Mouse (Mus musculus): Measurements from ENCODE around the gene 2310061I04Rik.
A peak's percentile ranks its signal among the peaks of the same experiment; 100 is the strongest.

The 2310061I04Rik gene

DNA sequence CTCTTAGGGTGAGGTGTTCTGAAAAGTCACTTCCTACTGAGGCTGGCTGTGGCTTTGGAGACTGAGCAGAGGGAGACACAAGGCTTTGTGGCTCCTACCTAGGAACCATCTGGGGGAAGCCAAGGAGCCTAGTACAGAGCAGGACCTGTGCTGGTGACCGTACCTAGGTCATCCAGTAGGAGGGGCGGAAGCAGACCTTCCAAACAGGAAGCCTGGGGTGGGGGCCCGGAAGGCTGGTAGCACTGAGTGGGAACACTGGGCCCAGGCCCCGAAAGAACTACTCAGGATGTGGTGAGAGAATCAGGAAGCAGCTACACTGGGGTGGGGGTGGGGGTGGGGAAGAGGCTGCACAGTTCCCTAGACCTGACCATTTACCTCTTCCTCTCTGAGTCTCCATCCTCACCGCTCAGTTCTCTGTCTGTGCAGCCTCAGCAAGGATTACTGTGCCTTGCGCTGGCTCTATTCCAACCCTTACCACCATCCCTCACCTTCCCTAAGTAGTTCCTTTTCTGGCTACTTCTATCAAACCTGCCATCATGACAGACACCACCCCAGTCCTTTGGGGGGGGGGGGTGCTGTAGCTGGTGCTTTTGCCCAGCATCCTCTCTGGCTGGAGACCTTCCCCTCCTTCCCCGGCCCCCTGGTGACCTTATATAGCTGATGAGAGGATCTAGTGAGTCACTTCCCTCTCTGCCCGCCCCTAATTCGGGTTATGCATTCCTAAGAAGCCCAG lies 26.9 kb downstream of the 2310061I04Rik start:
- DNase-seq (ENCODE audit: low spot score) = peak; percentile 89

DNA sequence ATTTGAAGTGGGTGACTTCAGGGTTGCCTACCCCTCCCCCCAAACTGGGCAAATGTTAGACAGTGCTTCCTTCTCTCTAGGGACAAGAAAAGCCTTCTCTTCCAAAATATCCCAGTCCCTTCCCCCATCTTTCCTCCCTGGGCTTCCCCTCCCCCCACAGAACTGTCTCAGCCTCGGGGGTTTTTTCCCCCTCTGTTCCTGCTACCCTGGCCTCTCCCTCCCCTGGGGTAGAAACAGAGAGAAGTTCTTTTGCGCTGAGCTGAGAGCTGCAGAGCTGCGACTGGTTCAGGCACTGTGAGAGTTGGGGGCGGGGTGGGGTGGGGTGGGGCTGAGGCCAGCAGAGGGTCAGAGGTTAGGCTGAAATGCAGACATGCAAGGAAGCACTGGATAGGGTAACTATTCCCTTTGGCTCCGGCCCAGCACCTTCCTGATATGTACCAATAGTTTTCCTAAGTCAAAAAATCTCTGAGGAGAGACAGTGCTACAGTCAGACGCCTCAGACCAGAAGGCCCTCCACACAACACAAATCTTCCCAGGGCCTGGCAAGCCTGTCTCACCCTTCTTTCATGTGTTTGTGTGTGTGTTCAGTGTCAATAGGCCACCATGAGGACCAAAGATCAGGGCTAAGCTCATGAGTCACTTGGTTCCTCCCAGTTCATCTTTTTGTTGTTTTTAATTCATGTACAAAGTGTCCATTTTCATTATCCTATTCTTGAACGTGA lies 27.7 kb downstream of the 2310061I04Rik start:
- DNase-seq (ENCODE audit: low spot score) = peak; percentile 42

DNA sequence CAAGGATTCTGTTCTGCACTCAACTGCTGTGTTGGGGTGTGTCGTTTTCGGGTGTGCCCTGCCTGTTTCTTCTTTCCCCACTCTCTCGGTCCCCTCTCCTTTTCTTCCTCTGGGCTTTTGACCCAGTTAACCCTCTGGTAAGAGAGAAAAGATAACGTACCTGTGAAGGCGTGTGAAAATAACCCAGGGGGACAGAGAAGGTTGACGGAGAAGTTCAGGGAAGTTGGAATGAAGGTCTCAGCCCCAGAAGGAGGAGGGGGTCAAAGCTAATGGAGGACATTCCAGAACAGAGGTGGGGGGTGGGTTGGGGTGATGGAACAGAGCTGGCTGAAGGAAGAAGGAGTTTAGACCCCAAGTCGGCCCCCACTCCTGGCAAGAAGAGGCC lies 28.3 kb downstream of the 2310061I04Rik start:
- no peak for DNase-seq (ENCODE audit: low spot score)

DNA sequence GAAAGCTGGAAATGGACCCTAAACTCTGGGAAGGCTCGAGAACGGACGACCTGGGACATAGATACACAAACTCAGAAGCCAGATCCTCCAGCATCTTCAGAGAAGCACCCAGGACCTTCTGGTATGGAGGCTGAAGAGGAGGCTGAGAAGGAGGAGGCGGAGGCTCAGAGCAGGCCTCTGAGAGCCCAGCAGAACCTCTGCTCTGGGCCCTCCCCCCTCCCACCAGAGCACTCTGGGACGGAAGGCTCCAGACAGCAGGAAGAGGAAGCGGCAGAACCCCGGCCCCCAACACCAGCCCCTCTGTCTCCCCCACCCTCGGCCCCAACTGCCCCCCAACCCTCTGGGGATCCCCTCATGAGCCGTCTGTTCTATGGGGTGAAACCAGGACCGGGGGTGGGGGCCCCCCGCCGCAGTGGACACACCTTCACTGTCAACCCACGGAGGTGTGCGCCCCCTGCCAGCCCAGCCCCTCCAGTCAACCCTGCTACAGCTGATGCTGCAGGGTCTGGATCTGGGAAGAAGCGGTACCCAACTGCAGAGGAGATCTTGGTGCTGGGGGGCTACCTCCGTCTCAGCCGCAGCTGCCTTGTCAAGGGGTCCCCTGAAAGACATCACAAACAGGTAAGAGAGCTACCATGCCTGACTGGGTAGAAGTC lies 28.9 kb downstream of the 2310061I04Rik start:
- DNase-seq (ENCODE audit: low spot score) = peak; percentile 70

DNA sequence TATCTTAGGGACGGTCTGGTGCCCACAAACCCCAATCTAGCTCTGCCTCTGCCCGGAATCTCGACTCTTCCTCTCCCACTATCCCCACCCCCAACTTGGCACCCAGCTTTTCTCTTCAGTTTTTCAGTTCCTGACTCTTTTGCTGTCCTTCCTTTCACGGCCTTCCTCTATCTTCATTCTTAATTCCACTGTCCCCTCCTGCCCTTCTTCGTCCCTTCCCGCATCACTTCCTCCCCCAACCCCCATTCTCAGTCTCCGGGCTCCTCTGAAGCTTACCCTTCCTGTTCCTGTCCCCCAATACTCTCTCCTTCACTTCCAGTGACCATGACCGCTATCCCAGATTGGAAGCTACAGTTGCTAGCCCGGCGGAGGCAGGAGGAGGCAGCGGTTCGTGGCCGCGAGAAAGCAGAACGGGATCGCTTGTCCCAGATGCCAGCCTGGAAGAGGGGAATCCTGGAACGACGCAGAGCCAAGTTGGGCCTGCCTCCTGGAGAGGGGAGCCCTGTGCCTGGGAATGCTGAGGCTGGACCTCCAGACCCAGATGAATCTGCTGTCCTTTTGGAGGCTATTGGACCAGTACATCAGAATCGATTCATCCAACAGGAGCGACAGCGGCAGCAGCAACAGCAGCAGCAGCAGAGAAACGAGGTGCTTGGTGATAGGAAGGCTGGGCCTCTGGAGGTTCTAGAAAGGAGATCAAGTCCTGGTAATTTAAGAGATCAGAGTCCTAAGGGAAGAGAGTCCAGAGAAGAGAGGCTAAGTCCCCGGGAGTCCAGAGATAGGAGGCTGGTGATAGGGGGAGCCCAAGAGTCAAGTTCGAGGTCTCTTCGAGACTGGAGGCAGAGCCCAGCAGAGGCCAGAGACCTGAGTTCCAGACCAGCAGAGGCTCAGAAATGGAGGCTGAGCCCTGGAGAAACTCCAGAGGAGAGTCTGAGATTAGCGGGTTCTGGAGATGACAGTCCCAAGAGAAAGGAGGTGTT lies 30.0 kb downstream of the 2310061I04Rik start:
- DNase-seq (ENCODE audit: low spot score) = peak; percentile 71

DNA sequence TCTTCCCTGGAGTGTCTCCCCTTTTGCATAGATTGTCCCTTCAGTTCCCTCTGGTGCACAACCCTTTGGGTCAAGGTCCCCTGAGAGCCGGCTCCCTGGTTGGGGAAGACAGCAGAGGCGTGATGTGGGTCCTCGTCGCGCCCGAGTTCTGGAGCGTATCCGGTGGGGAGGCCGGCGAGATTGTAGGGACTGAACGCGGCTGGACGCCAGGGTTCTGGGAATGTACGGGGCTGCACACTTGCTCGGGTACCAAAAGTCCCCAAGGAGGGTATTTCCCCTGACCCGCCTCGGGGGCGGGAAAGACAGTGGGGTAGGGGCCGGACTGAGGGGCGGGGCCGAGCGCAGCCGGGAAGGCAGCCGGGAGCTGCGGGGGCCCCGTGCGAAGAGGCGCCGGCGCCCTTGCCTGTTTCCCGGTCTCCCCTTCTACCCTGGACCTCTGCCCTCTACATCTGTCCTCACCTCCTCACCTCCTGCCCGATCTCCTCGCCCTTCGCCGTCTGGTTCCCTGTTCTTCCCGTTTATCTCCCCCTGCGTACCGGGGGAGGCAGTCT lies 30.9 kb downstream of the 2310061I04Rik start:
- DNase-seq (ENCODE audit: low spot score) = peak; percentile 65

DNA sequence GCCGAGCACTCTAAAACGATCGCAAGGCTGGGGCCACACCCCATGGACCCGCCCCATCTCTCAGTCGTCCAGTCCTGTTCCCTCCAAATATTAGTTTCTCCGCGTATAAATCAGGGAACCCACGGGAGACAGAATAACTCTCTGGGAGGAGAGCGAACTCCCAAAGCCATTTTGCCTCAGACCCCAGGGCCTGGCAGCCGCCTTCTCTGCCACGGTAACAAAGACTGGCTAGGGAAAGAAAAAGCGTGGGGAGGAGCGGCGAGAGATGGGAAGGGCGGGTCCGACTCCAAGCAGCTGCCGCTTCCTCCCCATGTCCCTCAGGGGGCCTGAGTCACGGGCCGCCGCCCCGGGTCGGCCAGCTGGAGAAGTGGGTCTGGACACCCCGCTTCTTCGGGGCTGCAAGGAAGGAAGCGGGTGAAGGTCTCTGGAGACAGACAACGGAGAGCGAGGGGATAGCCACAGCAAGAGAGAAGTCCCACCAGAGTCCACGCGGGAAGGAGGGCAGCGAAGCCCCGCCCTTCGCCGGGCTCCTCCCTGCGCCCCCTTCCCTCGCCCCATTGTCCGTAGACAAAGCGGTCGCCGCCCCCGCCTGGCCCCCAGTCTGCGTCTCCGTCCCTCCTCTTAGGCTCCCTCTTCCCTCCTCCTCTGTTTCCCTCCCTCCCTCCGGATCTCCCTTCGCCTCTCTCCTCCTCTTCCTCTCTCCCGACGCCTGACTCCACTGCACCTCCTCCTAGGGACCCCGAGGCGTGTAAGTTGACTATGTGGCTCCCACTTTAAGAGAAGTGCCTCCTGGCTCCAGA lies 31.6 kb downstream of the 2310061I04Rik start, which contains the start of gene Ppp1r18:
TSS of gene Ppp1r18 (plus strand) at position 113 of the 800 bp plus-strand sequence.
- peak; percentile 69 for DNase-seq (ENCODE audit: low spot score)

DNA sequence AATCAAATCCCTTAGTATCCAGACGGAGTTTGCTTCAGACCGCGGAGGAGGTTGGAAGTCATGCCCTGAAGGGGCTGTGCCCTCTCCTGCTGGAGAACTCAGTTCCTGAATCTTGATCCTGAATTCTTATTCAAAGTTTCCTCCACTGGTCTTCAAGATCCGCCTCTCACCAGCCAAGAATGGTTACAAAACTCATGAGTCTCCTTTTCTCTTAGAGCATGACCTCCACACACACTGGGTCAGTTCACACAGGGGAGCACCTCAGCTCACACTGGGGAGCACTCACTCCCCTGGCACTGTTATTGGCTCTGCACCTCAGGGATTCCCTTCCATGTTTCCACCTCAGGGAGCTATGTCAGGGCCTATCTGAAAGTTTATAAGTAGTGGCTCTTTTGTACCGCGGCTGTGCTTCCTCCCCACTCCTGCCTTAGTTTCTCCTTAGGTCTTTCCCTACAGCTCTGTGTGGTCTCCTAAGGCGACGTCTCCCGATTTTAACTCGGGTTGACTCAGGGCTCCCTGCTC lies 32.3 kb downstream of the 2310061I04Rik start:
- peak; percentile 2 for DNase-seq (ENCODE audit: low spot score)

DNA sequence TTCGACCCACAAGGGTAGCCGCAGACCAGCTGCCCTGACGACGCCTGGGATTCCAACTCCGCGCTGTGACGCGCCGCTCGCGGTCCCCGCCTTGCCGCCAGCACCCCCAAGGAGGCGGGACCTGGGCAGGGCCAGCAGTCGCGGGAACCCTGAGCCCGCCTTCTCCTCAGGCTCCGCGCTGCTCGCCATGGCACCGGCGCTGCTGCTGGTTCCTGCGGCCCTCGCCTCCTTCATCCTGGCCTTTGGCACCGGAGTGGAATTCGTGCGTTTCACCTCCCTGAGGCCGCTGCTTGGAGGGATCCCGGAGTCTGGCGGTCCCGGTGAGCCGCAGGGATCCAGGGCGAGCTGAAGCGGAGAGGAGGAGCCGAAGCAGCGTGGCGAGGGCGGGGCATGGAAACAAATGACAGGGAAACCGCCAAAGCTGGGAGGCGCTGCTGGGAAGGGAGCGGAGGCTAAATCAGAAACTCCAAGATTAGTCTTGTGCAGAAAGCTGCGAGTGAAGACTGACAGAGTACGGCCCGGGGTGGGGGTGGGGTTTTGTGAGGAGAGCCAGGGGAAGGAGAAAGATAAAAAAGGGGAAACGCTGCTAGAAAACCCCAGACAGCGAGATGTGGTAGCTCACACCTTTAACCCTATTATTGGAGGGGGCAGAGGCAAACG lies 35.9 kb downstream of the 2310061I04Rik start, which contains the start of gene Nrm:
TSS of gene Nrm (plus strand) at position 121 of the 660 bp plus-strand sequence.
- peak; percentile 93 for DNase-seq (ENCODE audit: low spot score)

DNA sequence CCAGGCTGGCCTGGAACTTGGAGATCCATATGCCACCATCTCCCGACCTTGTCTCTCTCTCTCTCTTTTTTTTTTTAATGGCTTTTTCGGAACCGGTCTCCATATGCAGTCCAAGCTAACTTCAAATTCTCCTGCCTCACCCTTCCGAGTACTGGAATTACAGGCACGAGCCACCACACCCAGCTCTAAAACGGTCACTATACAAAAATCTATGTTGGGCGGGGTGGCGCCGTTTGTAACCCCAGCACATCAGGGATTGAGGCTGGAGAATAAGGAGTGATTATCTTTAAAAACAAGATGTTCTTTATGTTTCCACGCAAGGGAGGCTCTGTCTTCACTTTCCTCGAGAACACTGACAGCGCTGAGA lies 36.4 kb downstream of the 2310061I04Rik start:
- no peak for DNase-seq (ENCODE audit: low spot score)

DNA sequence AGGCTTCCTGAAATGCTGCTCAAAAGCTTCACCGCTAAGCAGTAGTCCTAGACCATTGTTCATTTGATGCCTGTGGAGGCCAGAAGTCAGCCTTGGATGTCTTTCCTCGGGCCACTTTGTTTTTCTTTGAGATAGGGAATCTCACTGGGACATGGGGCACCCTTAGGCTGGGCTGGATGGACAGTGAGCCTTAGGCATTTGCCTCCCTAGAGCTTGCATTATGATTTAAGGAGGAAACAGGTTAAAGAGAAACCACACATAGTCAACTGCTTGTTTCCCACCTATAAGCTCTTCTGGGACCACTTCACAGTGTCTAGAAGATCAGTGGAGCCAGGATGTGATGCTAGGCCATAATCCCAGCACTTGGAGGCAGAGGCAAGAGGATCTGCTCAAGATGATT lies 37.4 kb downstream of the 2310061I04Rik start:
- DNase-seq (ENCODE audit: low spot score) = no peak

DNA sequence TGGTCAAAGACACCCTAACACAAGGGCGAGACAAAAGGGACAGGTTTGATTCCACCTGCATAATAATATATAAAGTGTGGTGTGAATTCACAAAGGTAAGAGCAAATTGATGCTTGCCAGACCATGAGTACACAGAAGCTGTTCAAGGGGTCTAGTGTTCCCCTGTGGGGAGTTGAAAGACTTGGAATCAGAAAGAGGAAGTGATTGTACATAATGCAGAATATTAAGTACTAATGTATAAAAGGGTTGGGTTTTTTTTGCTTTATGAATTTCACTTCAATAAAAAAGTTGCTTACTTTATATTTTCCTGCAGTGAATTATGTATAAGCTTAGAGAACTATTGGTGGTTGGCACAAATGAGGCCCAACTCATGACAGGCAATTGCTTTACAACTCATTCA lies 37.9 kb downstream of the 2310061I04Rik start:
- no peak for DNase-seq (ENCODE audit: low spot score)

DNA sequence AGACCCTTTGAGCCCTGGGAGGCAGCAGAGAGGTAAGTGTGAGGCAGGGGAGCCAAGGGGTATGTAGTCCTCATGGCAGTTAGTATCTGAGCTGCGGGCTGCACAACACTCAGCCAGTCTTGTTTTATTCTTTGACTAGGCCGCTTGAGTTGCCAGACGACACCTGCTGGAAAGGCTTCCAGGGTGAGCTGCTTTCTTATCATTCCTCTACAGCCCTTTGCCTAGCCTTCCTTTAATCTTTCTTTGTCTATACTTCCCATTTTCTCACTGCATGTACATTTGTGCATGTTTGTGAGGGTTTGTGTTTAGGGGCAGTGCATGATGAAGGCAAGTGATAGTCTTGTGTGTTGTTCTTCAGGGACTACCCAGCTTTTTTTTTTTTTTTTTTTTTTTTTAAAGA lies 46.3 kb downstream of the 2310061I04Rik start:
- no peak for DNase-seq (ENCODE audit: low spot score)

DNA sequence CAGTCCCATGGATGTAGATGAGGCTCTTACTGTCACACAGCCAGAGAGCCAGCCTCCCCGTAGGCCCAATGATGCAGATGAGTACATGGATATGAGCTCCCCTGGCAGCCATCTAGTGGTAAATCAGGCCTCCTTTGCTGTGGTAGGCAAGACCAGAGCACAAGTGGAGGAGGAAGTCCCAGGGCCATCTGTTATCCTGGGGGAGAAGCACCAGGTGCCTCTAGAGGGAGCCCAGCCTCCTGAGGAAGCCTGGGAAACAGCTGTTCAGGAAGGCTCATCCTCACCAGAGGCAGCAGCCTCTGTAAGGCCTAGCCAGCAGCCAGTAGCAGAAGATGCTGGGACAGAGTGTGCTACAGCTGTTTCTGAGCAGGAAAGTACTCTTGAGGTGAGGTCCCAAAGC lies 49.1 kb downstream of the 2310061I04Rik start:
- no peak for DNase-seq (ENCODE audit: low spot score)

DNA sequence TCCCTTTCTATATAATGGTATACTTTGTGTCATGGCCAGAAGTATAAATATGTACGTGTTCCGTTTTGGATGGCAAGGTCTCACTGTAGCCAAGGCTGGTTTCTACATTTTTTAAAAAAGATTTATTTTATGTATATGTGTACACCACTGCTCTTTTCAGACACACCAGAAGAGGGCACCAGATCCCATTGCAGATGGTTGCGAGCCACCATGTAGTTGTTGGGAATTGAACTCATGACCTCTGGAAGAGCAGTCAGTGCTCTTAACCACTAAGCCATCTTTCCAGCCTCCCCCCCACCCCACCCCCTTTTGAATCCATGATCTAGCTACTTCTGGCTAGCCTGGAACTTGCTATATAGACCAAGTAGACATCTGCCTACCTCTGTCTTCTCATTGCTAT lies 53.7 kb downstream of the 2310061I04Rik start:
- no peak for DNase-seq (ENCODE audit: low spot score)
